Mouse (Mus musculus) heart, postnatal 0 days (tissue): Measurements from ENCODE around the gene Map3k5. TPM values are rescaled to one million over a fixed set of nuclear protein-coding genes. Genes with fewer than 3 reads are reported as not detected.

ENCODE experiments used
- ATAC-seq: fragments of 200-750 bp; cut with Nextera tagmentation; 2 replicates; pipeline ENCODE4 v1.8.0; 2017; ENCODE audit warnings: low read depth, moderate number of reproducible peaks, moderate library complexity; ENCODE audit not compliant: insufficient read depth
- DNase-seq: peaks from one replicate; pipeline ENCODE4 v3.0.0-alpha.2; 2016; ENCODE audit warnings: low spot score
- H3K27ac ChIP-seq: fragments of 300-500 bp; sonication (generic); 2 replicates; pipeline ENCODE4 v1.5.1; 2014; ENCODE audit warnings: low read depth, mild to moderate bottlenecking
- H3K27me3 ChIP-seq: fragments of 300-500 bp; sonication (generic); 2 replicates; pipeline ENCODE4 v1.6.1; 2014; ENCODE audit warnings: low read length, mixed read lengths; ENCODE audit not compliant: control insufficient read depth, insufficient read depth
- H3K36me3 ChIP-seq: fragments of 300-500 bp; sonication (generic); replicated peaks from 2 replicates; pipeline ENCODE4 v1.6.1; 2014; ENCODE audit warnings: low read length, mixed read lengths; ENCODE audit not compliant: control insufficient read depth, insufficient read depth
- H3K4me1 ChIP-seq: fragments of 300-500 bp; sonication (generic); 2 replicates; pipeline ENCODE4 v1.6.1; 2014; ENCODE audit warnings: antibody characterized with exemption; ENCODE audit not compliant: control insufficient read depth, insufficient read depth
- H3K4me2 ChIP-seq: fragments of 300-500 bp; sonication (generic); 2 replicates; pipeline ENCODE4 v1.6.1; 2014; ENCODE audit warnings: low read depth, mild to moderate bottlenecking, low read length, moderate library complexity
- H3K4me3 ChIP-seq: fragments of 300-500 bp; sonication (generic); 2 replicates; pipeline ENCODE4 v1.5.1; 2014; ENCODE audit warnings: low read depth, low read length
- H3K9ac ChIP-seq: fragments of 300-500 bp; sonication (generic); replicated peaks from 2 replicates; pipeline ENCODE4 v1.6.1; 2014; ENCODE audit warnings: low read depth, low read length, mixed read lengths
- H3K9me3 ChIP-seq: fragments of 300-500 bp; sonication (generic); replicated peaks from 2 replicates; pipeline ENCODE4 v1.6.1; 2016; ENCODE audit warnings: low read length; ENCODE audit not compliant: control insufficient read depth
- CTCF ChIP-seq: IDR thresholded peaks from 2 replicates; pipeline ENCODE4 v1.5.1; 2016; ENCODE audit warnings: antibody characterized with exemption, control low read depth, low read depth
- EP300 ChIP-seq: IDR thresholded peaks from 2 replicates; pipeline ENCODE4 v1.6.1; 2016; ENCODE audit warnings: antibody characterized with exemption, low read depth
- WGBS: fragments of 180-500 bp; shearing (Covaris S2); extraction: QIAGEN DNeasy Blood & Tissue Kit; methylation state at CpG from one replicate; pipeline ENCODE4 v1.1.7; 2014; 5-methylcytosine and 5-hydroxymethylcytosine counted together
- polyA plus RNA-seq: library from polyadenylated mRNA; unstranded; fragments of >200 nt; fragmentation: Nextera tagmentation; extraction: Ambion mirVana; gene quantifications from 2 replicates; pipeline ENCODE4 v1.2.1, GENCODE M21; 2015
- total RNA-seq: library from RNA; depleted of rRNA; stranded (reverse); fragments of >200 nt; gene quantifications from 2 replicates; pipeline ENCODE4 v1.2.3, GENCODE M21; 2014; ENCODE audit warnings: low replicate concordance

The Map3k5 gene
- total and polyA plus RNA-seq, 2 experiments from 2014 or later = 2.5 to 10.8 TPM

DNA sequence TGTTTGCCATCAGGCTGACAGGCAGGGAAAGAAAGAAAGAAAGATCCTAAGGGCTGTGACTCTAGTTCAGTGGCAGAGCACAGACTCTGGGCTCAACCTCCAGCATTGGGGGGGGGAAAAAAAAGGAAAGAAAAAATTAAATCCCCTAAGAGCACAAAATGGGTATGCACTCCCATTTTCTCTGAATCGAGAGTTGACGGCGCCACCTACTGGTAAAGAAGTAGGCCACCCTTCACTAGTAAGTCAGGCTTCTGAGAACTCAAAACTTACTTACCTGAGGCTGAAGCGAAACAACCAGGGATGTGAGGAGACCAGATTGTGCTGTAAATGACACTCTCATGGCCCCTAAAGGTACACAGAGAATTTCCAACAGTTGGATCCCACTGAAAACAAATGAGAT is 40.3 kb upstream of the Map3k5 start:
- DNase-seq = peak; percentile 45
- Histone ChIP-seq H3K4me3 (no peak overlapping the region), H3K9me3 (no peaks in the 10 kb centered on the region), H3K4me1 (no peaks in the 10 kb centered on the region), H3K27me3 (no peaks in the 10 kb centered on the region), H3K9ac (no peak overlapping the region), H3K4me2 (no peak overlapping the region), H3K36me3 (peaks cover 6% of the 10 kb centered on the region), H3K27ac (no peak overlapping the region)
- ATAC-seq = no peak
- WGBS = 15% methylated on average over 4 of the region's 4 CpGs
- TF ChIP-seq EP300 = no peak
- peak; percentile 67 for TF ChIP-seq CTCF

DNA sequence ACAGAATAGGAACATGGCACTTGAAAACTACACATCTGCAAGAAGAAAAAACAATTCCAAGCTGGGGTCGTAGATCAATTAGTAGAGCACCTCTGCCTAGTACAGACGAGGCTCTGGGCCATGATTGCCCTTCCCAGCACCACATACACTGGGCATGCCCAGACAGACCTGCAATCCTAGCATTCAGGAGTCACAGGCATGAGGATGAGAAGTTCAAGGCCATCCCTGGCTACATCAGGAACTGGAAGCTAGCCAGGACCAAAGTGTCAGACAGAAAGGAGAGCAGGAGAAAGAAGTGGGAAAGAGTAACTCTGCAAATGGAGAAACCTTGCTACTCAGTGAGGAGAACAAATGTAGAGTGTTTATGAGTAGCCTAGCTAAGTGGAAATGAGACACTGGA is 34.1 kb upstream of the Map3k5 start:
- H3K27ac ChIP-seq = no peak overlapping the region

DNA sequence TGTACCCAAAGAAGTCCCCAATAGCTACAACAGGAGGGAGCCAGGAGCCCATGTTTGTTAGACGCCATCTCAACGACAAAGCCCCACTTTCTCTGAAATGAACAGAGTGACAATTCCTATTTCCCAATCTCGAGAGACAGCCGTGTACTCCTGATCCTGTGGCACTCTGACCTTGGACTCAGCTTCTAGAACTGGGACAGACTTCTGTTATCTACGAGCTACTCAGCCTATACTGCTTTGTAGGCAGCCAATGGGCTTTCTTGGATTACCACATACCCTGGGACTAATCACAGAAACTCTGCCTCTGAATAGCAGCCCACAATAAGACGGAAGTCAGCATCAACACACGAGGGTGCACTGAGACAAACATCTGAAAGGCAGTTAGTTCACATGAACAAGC is 32.3 kb upstream of the Map3k5 start:
- no peak for TF ChIP-seq CTCF
- no peak for TF ChIP-seq EP300
- Histone ChIP-seq H3K27me3 (no peaks in the 10 kb centered on the region), H3K9ac (no peak overlapping the region), H3K9me3 (no peaks in the 10 kb centered on the region), H3K4me3 (no peak overlapping the region), H3K4me1 (no peaks in the 10 kb centered on the region), H3K36me3 (peaks cover 10% of the 10 kb centered on the region), H3K4me2 (no peak overlapping the region), H3K27ac (no peak overlapping the region)
- no peak for ATAC-seq
- WGBS = 47% methylated on average over 7 of the region's 7 CpGs
- DNase-seq = no peak

More for the DNA sequence above, 34.1 kb upstream of the Map3k5 start:
- Histone ChIP-seq H3K27me3 (no peaks in the 10 kb centered on the region), H3K4me2 (no peak overlapping the region), H3K9me3 (no peaks in the 10 kb centered on the region), H3K4me3 (no peak overlapping the region), H3K4me1 (no peaks in the 10 kb centered on the region), H3K36me3 (peaks cover 10% of the 10 kb centered on the region), H3K9ac (no peak overlapping the region)
- DNase-seq = no peak
- TF ChIP-seq CTCF (no peak), EP300 (no peak)
- no peak for ATAC-seq
- 73% methylated on average over 2 of the region's 2 CpGs for WGBS

DNA sequence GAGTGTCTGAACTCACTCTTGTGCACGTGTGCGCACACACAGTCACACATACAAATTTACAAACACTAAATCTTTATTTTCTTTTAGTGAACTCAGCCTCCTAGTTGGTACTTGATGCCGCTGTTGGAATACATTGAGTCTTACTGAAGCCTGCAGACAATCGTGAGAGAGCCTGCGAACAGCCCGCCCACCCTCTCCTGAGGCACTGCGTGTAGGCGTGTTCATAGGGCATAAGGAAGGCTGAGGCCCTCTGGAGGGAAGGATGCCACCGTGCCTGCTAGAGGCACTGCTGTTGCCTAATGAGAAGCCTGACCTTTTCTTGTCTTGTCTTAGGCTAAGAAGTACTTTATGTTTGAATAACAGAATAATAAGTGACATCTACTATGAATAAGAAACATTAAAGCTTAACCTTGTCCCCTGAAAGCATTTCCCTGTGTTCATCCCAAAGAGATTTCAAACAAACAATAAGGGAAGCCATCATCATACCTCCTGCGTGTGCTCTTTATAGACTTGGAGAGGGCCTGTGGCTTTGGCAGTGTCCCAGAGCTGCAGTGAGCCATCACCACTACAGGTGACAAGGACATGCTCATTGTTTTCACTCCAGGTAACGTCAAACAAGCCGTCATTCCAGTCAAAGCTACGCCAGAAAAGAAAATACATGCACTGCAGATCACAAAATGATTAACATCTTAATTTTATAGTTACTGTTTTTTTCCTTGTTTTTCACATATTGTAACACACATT is 30.0 kb upstream of the Map3k5 start:
- Histone ChIP-seq H3K36me3 (peaks cover 4% of the 10 kb centered on the region; the same call in 1 of the 2 replicates), H3K4me1 (no peaks in the 10 kb centered on the region), H3K27me3 (no peaks in the 10 kb centered on the region), H3K9ac (no peak overlapping the region), H3K4me3 (no peak overlapping the region), H3K9me3 (no peaks in the 10 kb centered on the region), H3K27ac (no peak overlapping the region), H3K4me2 (no peak overlapping the region)
- no peak for ATAC-seq
- 73% methylated on average over 13 of the region's 13 CpGs for WGBS
- no peak for TF ChIP-seq EP300
- TF ChIP-seq CTCF = no peak
- DNase-seq = no peak

DNA sequence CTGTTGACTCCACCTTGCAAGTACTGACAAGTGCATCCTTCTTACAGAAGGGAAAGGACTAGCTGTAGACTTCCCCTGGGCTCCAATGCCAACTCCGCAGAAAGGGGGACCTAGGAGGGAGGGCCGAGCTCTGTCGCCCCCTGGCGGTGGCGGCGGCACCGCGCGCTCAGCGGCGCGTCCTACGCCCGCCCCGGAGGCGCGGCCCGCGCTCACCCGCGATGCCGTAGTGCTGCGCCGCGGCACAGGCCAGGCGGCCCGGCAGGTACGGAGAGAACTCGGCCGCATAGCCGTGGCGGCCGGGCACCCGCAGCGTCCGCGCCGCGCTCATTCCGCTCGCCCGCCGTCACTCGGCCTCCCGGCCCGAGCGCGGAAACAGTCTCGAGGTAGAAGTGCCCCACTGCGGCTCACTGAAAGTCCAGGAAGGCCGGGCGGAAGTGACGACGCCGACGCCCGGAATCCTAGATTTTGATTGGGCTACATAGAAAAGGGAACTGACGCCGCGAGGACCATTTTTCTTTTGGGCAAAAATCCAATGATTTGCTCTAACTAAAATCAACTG is 26.9 kb upstream of the Map3k5 start, which contains the start of gene Pex7:
TSS of gene Pex7 (minus strand) at position 444 of the 559 bp plus-strand sequence.
- Histone ChIP-seq H3K4me2 (peak within 1 kb of the TSS; percentile 46), H3K36me3 (no peaks in the 10 kb centered on the region), H3K9me3 (no peaks in the 10 kb centered on the region), H3K4me3 (peak within 1 kb of the TSS; percentile 82), H3K27ac (peak within 1 kb of the TSS; percentile 97), H3K9ac (peak within 1 kb of the TSS; percentile 84), H3K4me1 (no peaks in the 10 kb centered on the region), H3K27me3 (no peaks in the 10 kb centered on the region)
- ATAC-seq = peak; percentile 98
- peak; percentile 91 for DNase-seq
- peak; percentile 68 for TF ChIP-seq CTCF
- no peak for TF ChIP-seq EP300
- WGBS = under 1% methylated on average over 50 of the region's 60 CpGs
